Mouse (Mus musculus) layer of hippocampus, postnatal 14 days (tissue): ENCODE data around the gene Ifna9. TPM values are rescaled to one million over a fixed set of nuclear protein-coding genes. Genes with fewer than 3 reads are reported as not detected.
"Not testable (repeated sequence)": the region's sequence is repeated elsewhere in the genome, so short reads cannot be mapped to it uniquely, and the experiment has no call there.

Experiments used
- DNase-seq, 2 experiments: peaks; one replicate each; pipeline ENCODE4 v3.0.0; 2021 to 2022; ENCODE audit warnings: low spot score in 2 of 2, mixed read lengths in 1 of 2
- long read RNA-seq, 2 experiments: library from polyadenylated mRNA; stranded (forward); transcript quantifications; one replicate each; pipeline ENCODE4 v2.0.0; 2021
- total RNA-seq, 2 experiments: library from RNA; stranded (reverse); gene quantifications; 2 replicates each; pipeline ENCODE4 v1.2.3; 2021

Gene Ifna9
- total RNA-seq: not detected
- long read RNA-seq, experiment 1: 0 reads
- long read RNA-seq, experiment 2: 0 reads

DNA sequence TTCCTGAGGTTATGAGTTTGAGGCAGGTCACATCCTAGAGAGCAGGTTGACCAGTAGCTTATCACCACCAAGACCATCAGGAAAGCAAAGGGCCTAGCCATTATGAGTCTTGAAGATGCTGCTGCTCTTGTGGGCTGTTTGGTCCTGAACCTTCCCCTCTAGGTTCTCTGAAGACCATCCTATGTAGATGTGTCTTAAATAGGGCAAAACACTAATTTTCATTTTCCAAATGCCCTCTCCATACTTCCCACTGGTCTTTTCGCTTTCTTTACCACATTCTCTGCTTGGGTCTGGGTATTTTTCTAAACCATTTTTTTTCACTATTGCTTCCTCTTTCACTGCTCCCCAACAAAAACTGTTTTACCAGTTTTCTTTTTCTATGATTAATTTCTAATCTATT lies at the start of gene Ifna9:
Ifna9 (minus strand) TSS at position 101 of the 400 bp plus-strand sequence.
- no peak for DNase-seq

DNA sequence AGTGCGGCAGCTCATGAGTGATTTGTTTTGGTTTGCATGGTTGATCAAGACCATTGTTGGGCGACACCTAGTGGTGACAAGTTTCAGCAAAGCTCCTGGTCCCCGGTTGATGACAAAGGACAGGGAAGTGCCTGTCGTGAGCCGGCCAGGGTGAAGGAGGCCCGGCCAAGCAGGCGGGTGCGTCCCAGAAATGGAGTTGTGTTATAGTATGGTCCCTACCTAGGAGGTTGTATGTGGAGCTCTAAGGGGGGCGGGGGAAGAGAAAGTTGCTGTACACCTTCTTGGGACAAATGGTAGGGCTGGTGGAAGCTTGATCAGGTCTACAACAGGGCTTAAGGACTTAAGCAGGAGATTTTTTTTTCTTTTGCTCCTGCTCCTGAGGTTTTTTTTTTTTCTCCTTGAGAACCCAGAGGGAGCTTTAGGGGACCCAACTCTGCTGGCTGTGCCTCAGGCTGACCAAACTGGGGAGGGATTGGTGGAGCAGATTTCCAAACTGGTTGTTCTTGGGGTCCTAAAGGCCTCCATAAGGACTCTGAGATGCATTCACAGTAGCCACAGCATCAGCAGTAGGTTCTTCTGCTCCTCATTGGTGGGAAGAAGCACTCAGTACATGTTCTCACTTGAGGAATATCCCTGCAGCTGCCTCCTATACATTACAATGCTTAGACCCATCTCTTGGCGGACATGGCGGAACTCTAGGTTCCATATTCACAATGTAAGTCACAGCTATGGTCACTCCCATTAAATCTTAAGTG lies 49.1 kb upstream of the Ifna9 start:
- peak; percentile 91 to 94 for DNase-seq

DNA sequence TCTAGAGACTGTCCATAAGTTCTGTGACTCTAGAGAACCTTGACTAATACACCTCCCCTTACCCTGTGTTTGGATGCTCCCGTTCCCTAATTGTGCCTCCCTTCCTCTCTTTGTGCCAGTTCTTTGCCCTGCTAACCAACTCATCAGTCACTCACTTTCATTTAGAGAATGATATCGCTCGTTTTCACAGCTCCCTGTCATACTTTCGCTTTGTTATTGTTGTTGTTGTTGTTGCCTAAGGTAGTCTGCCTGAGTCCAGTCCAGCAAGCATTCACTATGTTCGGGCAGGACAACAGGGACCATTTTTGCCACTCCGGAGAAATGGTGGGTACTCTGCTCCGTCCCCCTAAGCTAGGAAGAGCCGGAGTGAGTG lies 48.5 kb upstream of the Ifna9 start:
- DNase-seq: no peak

GRCm38 (mm10) chr4:88634311-88634710 lies 42.1 kb upstream of the Ifna9 start, which contains the start of gene C87499:
C87499 (minus strand) TSS chr4:88634411.
- DNase-seq: no peak

GRCm38 (mm10) chr4:88603276-88603675 lies 11.1 kb upstream of the Ifna9 start, which contains the start of gene Ifna12:
Ifna12 (minus strand) TSS chr4:88603376.
- DNase-seq: no peak

DNA sequence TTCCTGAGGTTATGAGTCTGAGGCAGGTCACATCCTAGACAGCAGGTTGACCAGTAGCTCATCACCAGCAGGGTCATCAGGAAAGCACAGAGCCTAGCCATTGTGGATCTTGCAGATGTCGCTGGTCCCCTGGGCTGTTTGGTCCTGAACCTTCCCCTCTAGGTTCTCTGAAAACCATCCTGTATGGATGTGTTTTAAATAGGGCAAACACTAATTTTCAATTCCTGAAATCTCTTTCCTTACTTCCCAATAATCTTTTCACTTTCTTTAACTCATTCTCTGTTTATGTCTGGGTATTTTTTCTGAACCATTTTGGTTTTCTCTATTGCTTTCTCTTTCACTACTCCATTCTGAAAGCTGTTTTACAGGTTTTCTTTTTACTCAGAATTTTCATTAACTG lies 20.5 kb downstream of the Ifna9 start, which contains the start of gene Ifna14:
Ifna14 (minus strand) TSS at position 101 of the 400 bp plus-strand sequence.
- DNase-seq: no peak

GRCm38 (mm10) chr4:88561791-88562190 lies 30.4 kb downstream of the Ifna9 start:
- no peak for DNase-seq

DNA sequence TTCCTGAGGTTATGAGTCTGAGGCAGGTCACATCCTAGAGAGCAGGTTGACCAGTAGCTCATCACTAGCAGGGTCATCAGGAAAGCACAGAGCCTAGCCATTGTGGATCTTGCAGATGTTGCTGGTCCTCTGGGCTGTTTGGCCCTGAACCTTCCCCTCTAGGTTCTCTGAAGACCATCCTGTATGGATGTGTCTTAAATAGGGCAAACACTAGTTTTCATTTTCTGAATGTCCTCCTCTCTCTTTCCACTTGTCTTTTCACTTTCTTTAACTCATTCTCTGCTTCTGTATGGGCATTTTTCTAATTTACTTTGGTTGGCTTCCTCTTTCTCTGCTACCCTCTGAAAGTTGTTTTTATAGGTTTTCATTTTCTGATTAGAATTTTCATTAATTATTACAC lies 34.0 kb downstream of the Ifna9 start, which contains the start of gene Ifna15:
Ifna15 (minus strand) TSS at position 101 of the 400 bp plus-strand sequence.
- not testable (repeated sequence) for DNase-seq

GRCm38 (mm10) chr4:88550161-88550945 lies 41.8 kb downstream of the Ifna9 start:
- DNase-seq: peak; percentile 27 to 58

DNA sequence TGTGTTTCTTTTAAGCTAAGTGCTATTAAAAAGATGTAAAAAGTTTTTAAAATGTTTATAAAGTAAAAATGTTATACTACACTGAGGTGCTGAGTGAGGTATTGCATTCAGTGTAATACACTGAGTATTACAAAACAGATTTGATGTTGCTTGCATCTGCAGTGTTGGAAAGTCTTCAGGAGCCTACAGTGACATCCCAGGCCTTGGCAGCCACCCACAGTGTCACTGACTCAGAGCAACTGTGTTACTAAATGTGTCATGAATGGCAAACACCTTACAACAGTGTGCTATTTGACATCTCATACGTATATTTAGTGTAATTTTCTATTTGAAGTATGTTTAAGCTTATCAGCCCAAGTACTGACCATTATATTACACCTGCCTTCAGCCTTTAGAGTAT lies 44.2 kb downstream of the Ifna9 start:
- DNase-seq: no peak

GRCm38 (mm10) chr4:88543649-88544234 lies 48.4 kb downstream of the Ifna9 start:
- DNase-seq: peak; percentile 15 to 80

Other genes starting within 250 kb of the Ifna9 start
- gene Hacd4, start 153.5 kb downstream of the Ifna9 start, total RNA-seq: 1 to 10 TPM; 1.8 to 3.0 TPM
- gene Ifnb1, start 69.6 kb downstream of the Ifna9 start, total RNA-seq: not detected
- gene Ifna15, start 34.1 kb downstream of the Ifna9 start, total RNA-seq: not detected
- gene Ifna14, start 20.6 kb downstream of the Ifna9 start, total RNA-seq: not detected
- not detected for gene Ifna12, start 11.0 kb upstream of the Ifna9 start, total RNA-seq
- gene C87499, start 42.0 kb upstream of the Ifna9 start, total RNA-seq: not detected
- gene Ifna13, start 52.1 kb upstream of the Ifna9 start, total RNA-seq: not detected
- not detected for gene Ifna16, start 84.5 kb upstream of the Ifna9 start, total RNA-seq
- not detected for gene Ifna2, start 91.5 kb upstream of the Ifna9 start, total RNA-seq
- gene Ifnab, start 99.0 kb upstream of the Ifna9 start, total RNA-seq: not detected
- gene Gm26566, start 129.4 kb upstream of the Ifna9 start, total RNA-seq: 1 to 10 TPM; 1.1 to 2.1 TPM
- 100 to 1,000 TPM; 105 to 106 TPM for gene Klhl9, start 130.1 kb upstream of the Ifna9 start, total RNA-seq
- gene Gm13271, start 162.5 kb upstream of the Ifna9 start, total RNA-seq: not detected
- not detected for gene Gm13283, start 167.7 kb upstream of the Ifna9 start, total RNA-seq
- not detected for gene Gm13290, start 181.4 kb upstream of the Ifna9 start, total RNA-seq
- not detected for gene Gm13289, start 184.5 kb upstream of the Ifna9 start, total RNA-seq
- not detected for gene Gm13272, start 187.5 kb upstream of the Ifna9 start, total RNA-seq
- gene Ifnz, start 189.7 kb upstream of the Ifna9 start, total RNA-seq: not detected
- not detected for gene Gm13276, start 193.3 kb upstream of the Ifna9 start, total RNA-seq
- gene Gm13277, start 196.2 kb upstream of the Ifna9 start, total RNA-seq: not detected
- gene Gm13278, start 199.2 kb upstream of the Ifna9 start, total RNA-seq: not detected
- not detected for gene Gm13275, start 202.1 kb upstream of the Ifna9 start, total RNA-seq
- not detected for gene Gm13279, start 205.0 kb upstream of the Ifna9 start, total RNA-seq
- gene Gm13285, start 207.3 kb upstream of the Ifna9 start, total RNA-seq: not detected
- not detected for gene Gm13287, start 210.9 kb upstream of the Ifna9 start, total RNA-seq
- not detected for gene Gm13288, start 213.1 kb upstream of the Ifna9 start, total RNA-seq
- gene Ifna7, start 223.8 kb upstream of the Ifna9 start, total RNA-seq: not detected
- not detected for gene Ifna11, start 227.6 kb upstream of the Ifna9 start, total RNA-seq
- not detected for gene Ifna6, start 235.0 kb upstream of the Ifna9 start, total RNA-seq
- not detected for gene Ifna5, start 243.1 kb upstream of the Ifna9 start, total RNA-seq
- not detected for gene Ifna4, start 249.5 kb upstream of the Ifna9 start, total RNA-seq